Mouse (Mus musculus) hindbrain, embryonic 11.5 days (tissue): ENCODE results near the gene Gm20481. TPM values are rescaled to one million over a fixed set of nuclear protein-coding genes. Genes with fewer than 3 reads are reported as not detected.
"Not testable (repeated sequence)": the region's sequence is repeated elsewhere in the genome, so short reads cannot be mapped to it uniquely, and the experiment has no call there.

Experiments used
- ATAC-seq: fragments of 200-750 bp; cut with Nextera tagmentation; 2 replicates; pipeline ENCODE4 v1.8.0; 2017; ENCODE audit warnings: mild to moderate bottlenecking, moderate TSS enrichment, moderate library complexity; ENCODE audit not compliant: low FRiP score
- DNase-seq: peaks from one replicate; pipeline ENCODE4 v3.0.0-alpha.2; 2015; ENCODE audit warnings: low spot score
- H3K27ac ChIP-seq: fragments of 300-500 bp; sonication (generic); 2 replicates; pipeline ENCODE4 v1.5.1; 2014; ENCODE audit warnings: mild to moderate bottlenecking, low read depth, low read length
- H3K27me3 ChIP-seq: fragments of 300-500 bp; sonication (generic); 2 replicates; pipeline ENCODE4 v1.6.1; 2014; ENCODE audit warnings: mild to moderate bottlenecking, low read length, moderate library complexity, mixed read lengths; ENCODE audit not compliant: control insufficient read depth, insufficient read depth
- H3K36me3 ChIP-seq: fragments of 300-500 bp; sonication (generic); 2 replicates; pipeline ENCODE4 v1.6.1; 2014; ENCODE audit warnings: mild to moderate bottlenecking, low read length, moderate library complexity, mixed read lengths; ENCODE audit not compliant: control insufficient read depth, insufficient read depth
- H3K4me1 ChIP-seq: fragments of 300-500 bp; sonication (generic); replicated peaks from 2 replicates; pipeline ENCODE4 v1.6.1; 2014; ENCODE audit warnings: low read length, mixed read lengths; ENCODE audit not compliant: control insufficient read depth, insufficient read depth
- H3K4me2 ChIP-seq: fragments of 300-500 bp; sonication (generic); replicated peaks from 2 replicates; pipeline ENCODE4 v1.6.1; 2014; ENCODE audit warnings: mild to moderate bottlenecking, low read depth, low read length
- H3K4me3 ChIP-seq: fragments of 300-500 bp; sonication (generic); 2 replicates; pipeline ENCODE4 v1.5.1; 2014; ENCODE audit warnings: low read depth, low read length
- H3K9ac ChIP-seq: fragments of 300-500 bp; sonication (generic); 2 replicates; pipeline ENCODE4 v1.6.1; 2014; ENCODE audit warnings: low read depth, low read length
- H3K9me3 ChIP-seq: fragments of 300-500 bp; sonication (generic); 2 replicates; pipeline ENCODE4 v1.6.1; 2016; ENCODE audit warnings: low read length; ENCODE audit not compliant: control insufficient read depth
- WGBS: fragments of 180-500 bp; shearing (Covaris S2); extraction: QIAGEN DNeasy Blood & Tissue Kit; methylation state at CpG from one replicate; pipeline ENCODE4 v1.1.7; 2014; 5-methylcytosine and 5-hydroxymethylcytosine counted together
- polyA plus RNA-seq: library from polyadenylated mRNA; unstranded; fragments of >200 nt; fragmentation: Nextera tagmentation; extraction: Ambion mirVana; gene quantifications from 2 replicates; pipeline ENCODE4 v1.2.1, GENCODE M21; 2014

The Gm20481 gene
- polyA plus RNA-seq, 1 experiment from 2014 or later: 0.49 TPM

GRCm38 (mm10) chr17:34962125-34962524, 7.6 kb upstream of the Gm20481 start:
- DNase-seq (no peak), ATAC-seq (no peak)
- Histone ChIP-seq H3K9ac (no peak overlapping the region), H3K36me3 (no peaks in the 10 kb centered on the region), H3K4me2 (no peak overlapping the region), H3K27me3 (no peaks in the 10 kb centered on the region), H3K9me3 (no peaks in the 10 kb centered on the region), H3K4me1 (0 out of 2 replicates have a peak, but pooled peaks cover 2% of the 10 kb centered on the region), H3K27ac (no peak overlapping the region), H3K4me3 (no peak overlapping the region)
- 27% methylated on average over 3 of the region's 3 CpGs for WGBS

GRCm38 (mm10) chr17:34962841-34963240, 6.9 kb upstream of the Gm20481 start:
- Histone ChIP-seq H3K4me3 (no peak overlapping the region), H3K4me1 (0 out of 2 replicates have a peak, but pooled peaks cover 2% of the 10 kb centered on the region), H3K4me2 (no peak overlapping the region), H3K9ac (no peak overlapping the region), H3K36me3 (no peaks in the 10 kb centered on the region), H3K27me3 (peaks cover under 1% of the 10 kb centered on the region; the same call in 1 of the 2 replicates), H3K27ac (no peak overlapping the region), H3K9me3 (no peaks in the 10 kb centered on the region)
- DNase-seq: no peak
- 57% methylated on average over 1 of the region's 1 CpGs for WGBS
- ATAC-seq: no peak

GRCm38 (mm10) chr17:34964640-34965049, 5.1 kb upstream of the Gm20481 start:
- H3K36me3 ChIP-seq: no peaks in the 10 kb centered on the region
- no peak overlapping the region for H3K9ac ChIP-seq
- no peak overlapping the region for H3K27ac ChIP-seq
- WGBS: 13% methylated on average over 1 of the region's 1 CpGs
- H3K4me2 ChIP-seq: no peak overlapping the region
- no peaks in the 10 kb centered on the region for H3K9me3 ChIP-seq
- H3K4me3 ChIP-seq: no peak overlapping the region
- 0 out of 2 replicates have a peak, but pooled peaks cover 2% of the 10 kb centered on the region for H3K4me1 ChIP-seq
- ATAC-seq (no peak), DNase-seq (no peak)
- peaks cover 16% of the 10 kb centered on the region for H3K27me3 ChIP-seq

- Histone ChIP-seq H3K4me1 (no peaks in the 10 kb centered on the region), H3K27ac (no peak overlapping the region), H3K4me3 (no peak overlapping the region), H3K27me3 (peaks cover 18% of the 10 kb centered on the region), H3K4me2 (no peak overlapping the region), H3K9ac (no peak overlapping the region), H3K36me3 (no peaks in the 10 kb centered on the region), H3K9me3 (no peaks in the 10 kb centered on the region)
- 83% methylated on average over 5 of the region's 5 CpGs for WGBS
- DNase-seq (no peak), ATAC-seq (no peak)
These were observed 4.1 kb upstream of the Gm20481 start for GRCm38 (mm10) chr17:34965627-34966026.

GRCm38 (mm10) chr17:34970850-34971249, 1.1 kb downstream of the Gm20481 start:
- WGBS: 35% methylated on average over 23 of the region's 37 CpGs

GRCm38 (mm10) chr17:34971694-34972068, 2.0 kb downstream of the Gm20481 start:
- not testable (repeated sequence) for DNase-seq
- H3K27me3 ChIP-seq: peaks cover 18% of the 10 kb centered on the region

More at GRCm38 (mm10) chr17:34970850-34971249, 1.1 kb downstream of the Gm20481 start:
- not testable (repeated sequence) for H3K27ac ChIP-seq, H3K4me2 ChIP-seq, H3K9me3 ChIP-seq, H3K4me3 ChIP-seq, ATAC-seq, H3K4me1 ChIP-seq, H3K9ac ChIP-seq, DNase-seq, H3K36me3 ChIP-seq
- H3K27me3 ChIP-seq: peaks cover 18% of the 10 kb centered on the region

GRCm38 (mm10) chr17:34972069-34972749, 2.5 kb downstream of the Gm20481 start, which contains the start of the genes Hspa1a and Hspa1l:
Gene Hspa1a, minus strand, starts transcription at chr17:34972156.
Gene Hspa1l, plus strand, starts transcription at chr17:34972703.
- H3K9me3 ChIP-seq, H3K36me3 ChIP-seq, H3K27ac ChIP-seq, H3K9ac ChIP-seq, H3K4me1 ChIP-seq: not testable (repeated sequence)
- 2% methylated on average over 26 of the region's 33 CpGs for WGBS
- peaks cover 18% of the 10 kb centered on the region for H3K27me3 ChIP-seq
- peak; percentile 95 for ATAC-seq
- peak within 1 kb of the TSS; percentile 19 for H3K4me3 ChIP-seq
- peak; percentile 75 for DNase-seq
- H3K4me2 ChIP-seq: peak within 1 kb of the TSS; percentile 54

More at GRCm38 (mm10) chr17:34971694-34972068, 2.0 kb downstream of the Gm20481 start:
- peak; percentile 56 for ATAC-seq
- not testable (repeated sequence) for H3K27ac ChIP-seq, H3K36me3 ChIP-seq, H3K9ac ChIP-seq, H3K9me3 ChIP-seq, H3K4me1 ChIP-seq
- Histone ChIP-seq H3K4me2 (peak overlapping the region; percentile 54), H3K4me3 (peak overlapping the region; percentile 19)
- 4% methylated on average over 11 of the region's 43 CpGs for WGBS

GRCm38 (mm10) chr17:34975581-34976492, 6.1 kb downstream of the Gm20481 start:
- no peak overlapping the region for H3K4me2 ChIP-seq
- H3K36me3 ChIP-seq: no peaks in the 10 kb centered on the region
- no peaks in the 10 kb centered on the region for H3K9me3 ChIP-seq
- no peak overlapping the region for H3K9ac ChIP-seq
- H3K27ac ChIP-seq: no peak overlapping the region
- H3K4me3 ChIP-seq: no peak overlapping the region
- H3K4me1 ChIP-seq: peaks cover under 1% of the 10 kb centered on the region; the same call in 1 of the 2 replicates
- H3K27me3 ChIP-seq: no peaks in the 10 kb centered on the region
- DNase-seq: no peak
- WGBS: 86% methylated on average over 3 of the region's 3 CpGs
- ATAC-seq: no peak
